Mouse (Mus musculus): Measurements from ENCODE around the gene Acsl5.

DNA sequence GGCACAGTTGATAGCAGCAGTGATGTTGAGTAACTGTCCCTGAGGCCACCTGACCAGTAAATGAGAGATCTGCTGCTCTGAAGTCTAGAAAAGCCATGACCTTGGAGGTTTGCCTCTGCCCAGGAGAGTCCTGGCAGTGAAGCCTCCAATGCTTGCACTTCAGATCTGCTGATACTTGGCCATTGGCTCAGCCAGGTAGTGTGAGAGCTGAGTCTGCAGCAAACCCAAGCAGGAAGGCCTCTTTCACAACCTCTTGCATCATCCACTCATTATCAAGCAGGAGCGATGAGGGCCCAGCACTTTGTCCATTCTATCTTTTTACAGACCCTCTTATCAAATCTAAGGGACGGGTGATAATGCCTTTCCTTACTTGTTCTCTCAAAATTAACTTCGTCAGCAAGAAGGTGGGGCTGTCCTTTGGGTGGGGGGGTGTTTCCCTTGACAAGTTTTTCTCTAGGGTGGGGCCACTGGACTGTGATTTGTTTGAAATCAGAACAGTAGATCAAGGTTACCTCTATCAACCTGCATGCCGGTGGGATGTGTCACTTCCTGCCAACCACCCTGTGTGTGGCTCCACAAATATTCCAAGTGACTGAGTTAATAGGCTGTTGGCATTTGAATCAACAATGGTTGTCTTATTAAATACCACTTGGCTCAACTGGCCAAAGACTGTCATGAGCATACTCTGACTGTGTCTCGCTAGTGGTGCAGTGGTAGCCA lies 6.1 kb downstream of the Acsl5 start:
- TF ChIP-seq CTCF (IDR thresholded peaks at IDR 0.05; ENCODE audit: insufficient read depth, low read length) (no peak), POLR2A (IDR thresholded peaks at IDR 0.05; ENCODE audit: borderline replicate concordance, extremely low read depth, low read depth, low read length) (no peak)
